Mouse (Mus musculus) forebrain, postnatal 0 days (tissue): ENCODE data around the gene Klrb1c. TPM values are rescaled to one million over a fixed set of nuclear protein-coding genes. Genes with fewer than 3 reads are reported as not detected.

Source experiments
- ATAC-seq: fragments of 200-750 bp; cut with Nextera tagmentation; 2 replicates; pipeline ENCODE4 v1.8.0; 2017; ENCODE audit warnings: mild to moderate bottlenecking, moderate library complexity
- DNase-seq: peaks from one replicate; pipeline ENCODE4 v3.0.0-alpha.2; 2015
- H3K27ac ChIP-seq: fragments of 300-500 bp; sonication (generic); 2 replicates; pipeline ENCODE4 v1.5.1; 2014; ENCODE audit warnings: low read depth, mild to moderate bottlenecking, antibody characterized with exemption, low read length, moderate library complexity, mixed read lengths
- H3K27me3 ChIP-seq: fragments of 300-500 bp; sonication (generic); 2 replicates; pipeline ENCODE4 v1.6.1; 2014; ENCODE audit warnings: mild to moderate bottlenecking, low read length, mixed read lengths; ENCODE audit not compliant: insufficient read depth
- H3K36me3 ChIP-seq: fragments of 300-500 bp; sonication (generic); 2 replicates; pipeline ENCODE4 v1.6.1; 2014; ENCODE audit warnings: mild to moderate bottlenecking, moderate library complexity; ENCODE audit not compliant: insufficient read depth
- H3K4me1 ChIP-seq: fragments of 300-500 bp; sonication (generic); 2 replicates; pipeline ENCODE4 v1.6.1; 2014; ENCODE audit warnings: antibody characterized with exemption; ENCODE audit not compliant: insufficient read depth
- H3K4me2 ChIP-seq: fragments of 300-500 bp; sonication (generic); 2 replicates; pipeline ENCODE4 v1.6.1; 2014; ENCODE audit warnings: low read depth, mild to moderate bottlenecking, moderate library complexity
- H3K4me3 ChIP-seq: fragments of 300-500 bp; sonication (generic); 2 replicates; pipeline ENCODE4 v1.5.1; 2014; ENCODE audit warnings: low read depth, low read length, mixed read lengths
- H3K9ac ChIP-seq: fragments of 300-500 bp; sonication (generic); 2 replicates; pipeline ENCODE4 v1.6.1; 2014; ENCODE audit warnings: mild to moderate bottlenecking
- H3K9me3 ChIP-seq: fragments of 300-500 bp; sonication (generic); 2 replicates; pipeline ENCODE4 v1.6.1; 2016; ENCODE audit warnings: low read length
- CTCF ChIP-seq: sonication (generic); IDR thresholded peaks from 2 replicates; pipeline ENCODE4 v1.5.1; 2016; ENCODE audit warnings: antibody characterized with exemption, control low read depth, low read depth
- WGBS: fragments of 180-500 bp; shearing (Covaris S2); extraction: QIAGEN DNeasy Blood & Tissue Kit; methylation state at CpG from one replicate; pipeline ENCODE4 v1.1.7; 2014; 5-methylcytosine and 5-hydroxymethylcytosine counted together
- polyA plus RNA-seq: library from polyadenylated mRNA; unstranded; fragments of >200 nt; fragmentation: Nextera tagmentation; extraction: Ambion mirVana; gene quantifications from 2 replicates; pipeline ENCODE4 v1.2.1, GENCODE M21; 2015
- total RNA-seq: library from RNA; depleted of rRNA; stranded (reverse); fragments of >200 nt; gene quantifications from 2 replicates; pipeline ENCODE4 v1.2.3, GENCODE M21; 2014; rRNA removed

Klrb1c gene
- 0.08 and 0.24 TPM in 2 replicates for total RNA-seq
- 0.24 TPM in 1 of 2 replicates, not detected in the other for polyA plus RNA-seq

- Histone ChIP-seq H3K9me3 (no peaks in the 10 kb centered on the region), H3K36me3 (no peaks in the 10 kb centered on the region), H3K27ac (no peak within 1 kb of the TSS), H3K4me3 (no peak within 1 kb of the TSS), H3K4me2 (no peak within 1 kb of the TSS), H3K4me1 (no peaks in the 10 kb centered on the region), H3K27me3 (no peaks in the 10 kb centered on the region), H3K9ac (no peak within 1 kb of the TSS)
- WGBS = 84% methylated on average over 2 of the region's 2 CpGs
- no peak for TF ChIP-seq CTCF
- ATAC-seq = no peak
- no peak for DNase-seq
These were observed at the start of gene Klrb1c for GRCm38 (mm10) chr6:128789115-128789514. TSS of gene Klrb1c (minus strand) at chr6:128789215.

GRCm38 (mm10) chr6:128837454-128838341 is 48.7 kb upstream of the Klrb1c start:
- H3K4me3 ChIP-seq = peak overlapping the region; percentile 91
- peak overlapping the region; percentile 93 for H3K9ac ChIP-seq
- H3K27ac ChIP-seq = peak overlapping the region; percentile 96
- DNase-seq (no peak), ATAC-seq (peak; percentile 52)
- TF ChIP-seq CTCF = no peak
- no peaks in the 10 kb centered on the region for H3K27me3 ChIP-seq
- no peaks in the 10 kb centered on the region for H3K9me3 ChIP-seq
- H3K4me1 ChIP-seq = 0 out of 2 replicates have a peak, but pooled peaks cover 5% of the 10 kb centered on the region
- H3K4me2 ChIP-seq = peak overlapping the region; percentile 51
- H3K36me3 ChIP-seq = no peaks in the 10 kb centered on the region
- under 1% methylated on average over 14 of the region's 14 CpGs for WGBS

DNA sequence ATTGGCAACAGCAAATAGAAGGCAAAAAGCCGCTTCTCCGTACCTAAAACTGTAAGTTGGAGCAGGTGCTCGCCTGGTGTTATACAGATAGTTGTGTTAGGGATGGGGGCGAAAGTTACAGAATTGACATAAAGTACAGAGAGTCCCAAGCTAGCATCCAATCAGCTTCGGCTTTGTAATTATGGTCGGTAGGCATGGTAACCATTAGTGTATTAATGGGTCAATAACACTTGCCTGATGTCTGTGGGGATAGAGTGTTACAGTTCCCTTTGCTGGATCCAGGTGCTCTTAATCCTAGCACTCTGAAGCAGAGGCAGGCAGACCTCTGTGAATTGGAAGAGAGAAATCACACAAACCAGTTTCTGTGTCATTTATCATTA is 47.9 kb upstream of the Klrb1c start:
- no peak for TF ChIP-seq CTCF
- H3K4me2 ChIP-seq = peak overlapping the region; percentile 51
- WGBS = 82% methylated on average over 6 of the region's 6 CpGs
- peak overlapping the region; percentile 96 for H3K27ac ChIP-seq
- ATAC-seq (no peak), DNase-seq (no peak)
- no peaks in the 10 kb centered on the region for H3K9me3 ChIP-seq
- no peaks in the 10 kb centered on the region for H3K27me3 ChIP-seq
- H3K36me3 ChIP-seq = no peaks in the 10 kb centered on the region
- peak overlapping the region; percentile 91 for H3K4me3 ChIP-seq
- peak overlapping the region; percentile 93; the same call in 1 of the 2 replicates for H3K9ac ChIP-seq
- H3K4me1 ChIP-seq = 0 out of 2 replicates have a peak, but pooled peaks cover 4% of the 10 kb centered on the region

DNA sequence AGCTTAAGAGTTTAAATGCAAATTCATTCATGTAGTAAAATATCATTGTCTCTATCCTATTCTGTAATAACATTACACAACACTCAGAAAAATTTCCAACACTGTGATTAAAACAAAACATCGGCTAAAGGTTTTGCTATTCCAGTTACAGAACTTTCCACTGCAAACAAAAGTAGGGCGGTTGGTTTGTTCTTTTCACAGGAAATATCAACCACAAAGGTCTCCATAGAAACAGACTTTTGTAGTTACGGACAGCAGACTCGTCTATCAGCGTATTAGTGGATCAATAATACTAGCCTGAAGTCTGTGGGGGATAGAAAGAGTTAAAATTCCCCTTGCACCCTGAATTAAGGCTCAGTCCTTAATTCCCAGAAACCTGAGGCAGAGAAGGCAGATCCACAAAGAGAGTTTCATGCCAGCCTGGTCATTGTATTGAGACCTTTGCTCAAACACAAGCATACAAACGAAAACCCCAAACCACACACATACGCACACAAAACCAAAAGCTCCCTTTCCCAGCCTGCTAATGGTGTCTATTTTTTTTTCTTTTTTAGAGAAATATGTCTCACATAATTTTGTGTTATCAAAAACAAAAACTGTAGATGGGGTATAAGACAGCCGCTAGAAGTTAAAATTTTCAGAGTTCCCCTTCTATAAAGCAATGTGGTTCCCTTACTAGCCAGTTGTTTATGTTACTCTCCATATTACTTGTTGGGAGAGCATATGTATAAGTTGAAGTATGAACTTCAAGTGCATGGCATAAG is 47.4 kb upstream of the Klrb1c start:
- H3K4me1 ChIP-seq = no peaks in the 10 kb centered on the region
- WGBS = 75% methylated on average over 8 of the region's 8 CpGs
- ATAC-seq (no peak), DNase-seq (no peak)
- H3K9me3 ChIP-seq = no peaks in the 10 kb centered on the region
- no peaks in the 10 kb centered on the region for H3K27me3 ChIP-seq
- no peaks in the 10 kb centered on the region for H3K36me3 ChIP-seq
- H3K27ac ChIP-seq = no peak overlapping the region
- H3K4me2 ChIP-seq = no peak overlapping the region
- no peak for TF ChIP-seq CTCF
- H3K9ac ChIP-seq = no peak overlapping the region
- H3K4me3 ChIP-seq = no peak overlapping the region

DNA sequence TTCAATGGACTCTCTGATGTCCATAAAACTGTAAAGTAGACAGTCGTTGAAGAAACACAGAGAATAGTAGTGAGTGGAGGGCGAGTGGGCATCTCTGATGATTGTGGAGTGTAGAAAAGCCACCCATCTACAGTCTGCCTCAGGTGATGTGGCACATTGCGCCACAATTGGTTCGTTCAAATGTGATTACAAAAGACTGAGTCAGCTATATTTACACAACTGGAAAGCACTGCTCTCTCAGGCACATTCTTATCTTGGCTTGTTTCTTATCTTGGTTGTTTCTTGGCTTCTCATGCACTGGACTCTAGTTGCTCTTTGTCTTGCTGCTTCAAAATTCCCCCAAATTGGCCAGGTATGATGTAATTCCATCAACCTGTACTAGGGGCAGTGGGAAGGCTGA is 46.6 kb upstream of the Klrb1c start:
- ATAC-seq (no peak), DNase-seq (no peak)
- no peaks in the 10 kb centered on the region for H3K9me3 ChIP-seq
- H3K27me3 ChIP-seq = no peaks in the 10 kb centered on the region
- no peak overlapping the region for H3K4me2 ChIP-seq
- H3K4me1 ChIP-seq = no peaks in the 10 kb centered on the region
- no peak overlapping the region for H3K9ac ChIP-seq
- 93% methylated on average over 4 of the region's 4 CpGs for WGBS
- H3K36me3 ChIP-seq = no peaks in the 10 kb centered on the region
- H3K4me3 ChIP-seq = no peak overlapping the region
- H3K27ac ChIP-seq = no peak overlapping the region
- TF ChIP-seq CTCF = no peak

DNA sequence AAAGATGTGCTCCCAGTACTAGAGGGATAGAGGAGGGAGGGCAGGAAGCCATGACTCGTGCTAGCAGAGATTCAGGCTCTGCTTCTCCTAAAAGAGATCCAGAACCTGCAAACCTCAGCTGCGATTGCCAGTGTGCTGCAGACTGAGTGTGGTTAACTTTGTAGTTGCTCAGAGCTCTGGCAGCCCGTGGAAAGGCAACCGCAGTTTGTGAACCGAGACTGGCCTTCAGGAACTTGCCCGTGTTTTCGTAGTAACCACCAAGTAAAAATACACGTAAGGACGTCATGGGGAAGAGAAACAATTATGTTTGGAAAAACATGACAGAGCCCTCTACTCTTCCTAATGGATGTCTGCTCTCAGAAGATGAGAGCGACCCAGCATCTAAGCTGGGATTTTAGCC is 44.0 kb upstream of the Klrb1c start:
- Histone ChIP-seq H3K4me1 (no peaks in the 10 kb centered on the region), H3K36me3 (no peaks in the 10 kb centered on the region), H3K4me2 (no peak overlapping the region), H3K9me3 (no peaks in the 10 kb centered on the region), H3K27me3 (no peaks in the 10 kb centered on the region), H3K27ac (no peak overlapping the region), H3K4me3 (no peak overlapping the region), H3K9ac (no peak overlapping the region)
- DNase-seq (no peak), ATAC-seq (no peak)
- TF ChIP-seq CTCF = no peak
- WGBS = 90% methylated on average over 10 of the region's 10 CpGs

DNA sequence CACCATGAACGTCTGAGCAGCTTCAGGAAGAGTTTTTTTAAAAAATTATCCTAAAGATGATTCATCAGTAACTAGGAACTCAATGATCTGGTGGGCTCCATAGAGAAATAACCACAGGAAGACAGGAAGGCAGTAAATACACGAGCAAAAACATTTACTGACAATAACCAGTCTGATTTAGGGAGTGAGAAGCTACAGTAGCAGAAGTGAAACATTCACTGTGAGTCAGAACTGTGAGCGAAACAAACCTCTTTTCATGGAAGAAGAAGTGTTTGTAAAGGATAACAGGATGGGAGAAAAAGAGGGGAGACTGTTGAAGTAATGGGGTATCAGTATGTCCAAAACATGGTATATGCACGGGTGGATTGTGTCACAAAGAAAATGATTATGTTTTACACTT is 40.8 kb upstream of the Klrb1c start:
- Histone ChIP-seq H3K4me1 (no peaks in the 10 kb centered on the region), H3K36me3 (no peaks in the 10 kb centered on the region), H3K27me3 (no peaks in the 10 kb centered on the region), H3K27ac (no peak overlapping the region), H3K4me3 (no peak overlapping the region), H3K9ac (no peak overlapping the region), H3K4me2 (no peak overlapping the region), H3K9me3 (no peaks in the 10 kb centered on the region)
- TF ChIP-seq CTCF = no peak
- 65% methylated on average over 4 of the region's 4 CpGs for WGBS
- DNase-seq (no peak), ATAC-seq (no peak)
